Mouse (Mus musculus) cerebellum, adult 9-11 months (tissue): Measurements from ENCODE around the gene Lmtk3.

ENCODE experiments used
- DNase-seq: peaks from one replicate; pipeline ENCODE4 v3.0.0; 2022

The Lmtk3 gene

DNA sequence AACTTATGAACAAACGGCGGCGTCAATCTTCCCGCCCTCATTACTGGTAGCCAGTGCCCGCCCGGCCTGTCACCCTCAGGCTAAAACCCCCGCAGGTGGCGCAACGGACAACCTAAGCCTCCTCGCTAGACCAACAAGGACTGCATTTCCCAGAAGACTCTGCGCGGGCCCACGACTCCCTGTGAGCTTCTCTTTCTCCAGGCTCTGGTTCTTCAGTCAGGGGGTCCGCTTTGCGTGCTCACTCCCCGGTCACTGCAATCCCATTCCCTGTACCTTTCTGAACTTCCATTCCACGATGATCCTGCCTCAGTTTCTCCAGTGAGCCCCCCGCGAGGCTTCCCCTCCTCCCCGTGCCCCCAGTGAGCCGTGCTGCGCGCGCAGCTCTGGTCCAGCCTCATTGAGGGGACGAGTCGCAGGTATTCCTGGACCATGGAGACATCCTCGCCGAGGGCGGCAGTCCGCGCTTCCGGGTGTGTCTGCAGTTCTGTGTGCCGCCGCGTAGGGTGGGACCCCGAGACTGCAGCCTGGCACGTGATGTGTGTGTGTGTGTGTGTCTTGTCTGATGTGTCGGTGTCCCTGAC, at the start of gene Lmtk3:
Gene Lmtk3, plus strand, starts transcription at position 228 of the 581 bp plus-strand sequence.
- DNase-seq: peak; percentile 88

DNA sequence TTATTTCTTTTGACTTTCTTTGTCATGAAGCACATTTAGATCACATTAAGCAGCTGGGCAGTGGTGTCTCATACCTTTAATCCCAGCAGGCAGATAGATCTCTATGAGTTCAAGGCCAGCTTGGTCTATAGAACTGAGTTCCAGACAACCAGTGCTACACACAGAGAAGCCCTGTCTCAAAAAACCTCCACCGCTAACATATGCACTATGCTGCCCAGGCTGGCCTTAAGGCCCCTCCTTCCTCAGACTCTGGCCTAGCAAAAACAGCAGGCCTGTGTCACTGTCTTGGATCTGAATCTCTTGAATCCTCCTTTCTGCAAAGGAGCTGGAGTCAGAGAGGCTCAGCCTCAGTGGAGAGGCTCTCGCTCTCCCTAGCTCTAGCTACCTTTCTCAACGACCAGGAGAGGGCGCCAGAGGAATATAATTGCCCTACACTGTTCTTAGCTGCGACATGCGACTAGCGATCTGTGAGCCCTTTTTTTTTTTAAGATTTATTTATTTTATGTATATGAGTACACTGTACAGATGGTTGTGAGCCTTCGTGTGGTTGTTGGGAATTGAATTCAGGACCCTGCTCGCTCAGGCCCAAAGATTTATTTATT, 44.3 kb upstream of the Lmtk3 start:
- peak; percentile 81 for DNase-seq

DNA sequence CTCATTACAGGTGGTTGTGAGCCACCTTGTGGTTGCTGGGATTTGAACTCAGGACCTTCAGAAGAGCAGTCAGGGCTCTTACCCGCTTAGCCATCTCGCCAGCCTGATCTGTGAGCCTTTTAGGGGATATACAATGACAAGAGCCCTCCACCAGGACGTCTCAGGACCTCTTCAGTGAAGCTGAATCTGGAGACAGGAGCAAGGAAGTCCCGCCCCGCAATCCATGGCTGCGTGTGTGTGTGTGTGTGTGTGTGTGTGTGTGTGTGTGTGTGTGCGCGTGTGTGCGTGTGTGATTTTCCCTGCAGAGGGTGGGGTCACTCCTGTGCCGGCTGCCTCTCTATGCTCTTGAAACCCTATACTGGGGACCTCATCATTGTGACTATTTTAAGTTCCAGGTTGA, 43.7 kb upstream of the Lmtk3 start:
- DNase-seq: no peak

DNA sequence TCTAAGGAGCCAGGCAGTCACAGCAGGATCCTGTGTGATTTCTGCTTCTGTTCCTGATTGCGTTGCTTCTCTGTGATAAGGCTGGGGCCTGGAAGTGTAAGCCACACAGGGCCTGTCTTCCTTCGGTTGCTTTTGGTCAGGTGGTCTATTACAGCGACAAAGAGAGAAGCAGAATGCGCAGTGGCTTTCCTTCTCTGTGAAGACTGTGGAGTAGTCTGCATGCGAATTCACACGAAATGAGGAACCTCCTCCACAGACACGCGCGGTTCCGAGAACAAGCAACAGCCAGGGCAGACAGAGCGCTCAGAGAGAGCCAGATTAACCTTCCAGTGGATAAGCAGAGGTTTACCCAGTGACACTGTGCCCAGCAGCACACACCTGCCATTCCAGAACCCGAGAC, 42.2 kb upstream of the Lmtk3 start:
- DNase-seq: no peak

DNA sequence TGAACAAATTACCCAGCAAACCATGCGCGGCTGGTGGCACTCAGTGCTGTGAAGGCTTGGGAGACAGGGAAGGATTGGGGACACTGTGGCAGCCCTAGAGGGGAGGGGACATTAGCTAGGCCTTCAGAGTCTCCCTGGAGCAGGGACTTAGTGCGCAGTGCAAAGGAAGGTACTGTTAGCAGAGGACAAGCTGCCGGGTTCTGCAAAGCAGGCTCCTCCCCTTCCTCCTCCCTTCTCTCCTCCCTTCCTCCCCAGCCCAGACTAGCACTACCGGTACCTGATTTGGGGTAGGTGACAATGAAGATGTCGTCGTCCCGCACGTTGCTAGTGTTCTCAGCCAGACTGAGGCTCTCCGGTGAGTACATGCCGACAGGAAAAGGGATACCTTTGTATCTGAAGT, 41.8 kb upstream of the Lmtk3 start:
- no peak for DNase-seq

DNA sequence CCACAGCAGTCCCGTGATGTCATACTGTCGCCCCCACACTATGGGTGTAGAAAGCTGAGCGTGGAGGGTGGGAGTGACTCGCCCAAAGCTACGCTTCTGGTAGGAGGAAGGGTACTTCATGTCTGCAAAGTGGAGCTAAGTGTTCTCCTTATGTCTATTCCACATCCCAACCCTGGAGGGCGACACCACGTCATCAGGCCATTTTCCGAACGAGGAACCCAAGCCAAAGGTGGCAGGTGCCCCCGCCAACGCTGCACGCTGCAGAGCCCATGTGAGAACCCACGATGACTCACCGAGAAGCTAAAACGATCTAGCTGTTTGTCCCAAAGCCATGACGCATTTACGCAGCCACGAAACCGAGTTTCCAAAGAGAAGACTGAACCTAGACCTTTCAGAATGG, 41.2 kb upstream of the Lmtk3 start:
- DNase-seq: peak; percentile 40

DNA sequence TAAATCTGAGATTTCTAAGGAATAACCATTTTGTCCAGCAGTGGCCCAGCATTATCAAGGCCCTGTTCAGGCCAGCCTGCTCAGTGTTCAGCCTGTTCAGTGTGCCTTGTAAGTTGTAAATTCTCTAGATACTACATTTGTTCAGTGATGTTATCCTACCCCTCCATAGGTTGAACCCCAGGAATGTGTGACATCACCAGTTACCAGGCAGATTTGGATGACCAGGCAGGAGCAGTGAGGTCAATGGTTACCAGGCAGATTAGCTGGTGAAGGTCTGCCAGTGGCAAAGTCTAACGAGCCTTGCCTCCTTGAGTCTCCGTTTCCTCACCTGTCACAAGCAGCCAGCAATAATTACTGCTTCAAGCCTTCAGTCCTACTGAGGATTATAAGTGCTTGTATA, 39.2 kb upstream of the Lmtk3 start:
- peak; percentile 82 for DNase-seq

DNA sequence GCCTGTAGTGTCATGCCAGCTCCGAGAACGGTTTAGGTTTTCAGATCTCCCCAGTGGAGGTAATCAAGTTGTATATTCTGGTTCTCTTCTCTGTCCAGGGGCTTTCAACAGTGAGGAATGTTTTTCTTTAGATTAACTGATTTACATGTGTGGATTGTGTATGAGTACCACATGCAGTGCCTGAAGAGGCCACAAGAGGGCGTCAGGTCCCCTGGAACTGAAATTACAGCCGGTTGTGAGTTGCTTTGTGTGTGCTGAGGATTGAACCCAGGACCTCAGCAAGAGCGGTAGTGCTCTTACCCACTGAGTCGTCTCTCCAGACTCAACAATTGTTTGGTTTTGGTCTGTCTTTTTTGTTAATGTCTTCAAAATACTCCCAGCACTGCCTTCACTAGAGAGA, 37.0 kb upstream of the Lmtk3 start:
- no peak for DNase-seq

DNA sequence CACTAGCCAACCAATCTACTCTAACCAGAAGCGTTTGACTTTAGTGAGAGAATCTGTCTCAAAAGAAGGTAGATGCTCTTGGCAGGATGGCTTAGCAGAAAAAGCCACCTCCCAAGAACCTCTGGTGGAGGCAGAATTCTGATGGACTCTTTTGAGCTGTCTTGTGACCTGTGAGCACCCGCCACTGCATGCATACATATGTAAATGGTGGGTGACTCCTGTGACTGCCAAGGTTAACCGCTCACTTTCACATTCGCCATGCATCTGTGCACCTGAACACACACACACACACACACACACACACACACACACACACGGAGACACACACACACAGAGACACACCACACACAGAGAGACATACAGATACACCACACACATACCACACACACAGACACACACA, 36.1 kb upstream of the Lmtk3 start:
- no peak for DNase-seq

DNA sequence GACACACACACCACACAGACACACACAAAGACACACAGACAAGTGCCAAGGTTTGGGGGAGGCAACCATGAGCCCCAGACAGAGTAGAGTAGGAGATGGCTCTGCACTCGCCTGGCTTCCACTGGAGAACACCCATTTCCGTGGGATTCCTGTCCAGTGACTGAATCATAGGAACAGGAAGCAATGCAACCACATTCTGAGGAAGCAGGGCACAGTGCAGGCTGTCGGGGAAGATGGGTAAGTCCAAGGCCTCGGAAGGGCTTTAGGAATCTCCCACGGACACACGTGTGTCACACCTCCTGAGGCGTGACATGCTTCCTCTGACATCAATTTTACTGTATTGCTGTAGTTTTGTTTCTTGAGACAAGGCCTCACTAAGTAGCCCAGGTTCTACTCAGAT, 35.4 kb upstream of the Lmtk3 start:
- DNase-seq: no peak

DNA sequence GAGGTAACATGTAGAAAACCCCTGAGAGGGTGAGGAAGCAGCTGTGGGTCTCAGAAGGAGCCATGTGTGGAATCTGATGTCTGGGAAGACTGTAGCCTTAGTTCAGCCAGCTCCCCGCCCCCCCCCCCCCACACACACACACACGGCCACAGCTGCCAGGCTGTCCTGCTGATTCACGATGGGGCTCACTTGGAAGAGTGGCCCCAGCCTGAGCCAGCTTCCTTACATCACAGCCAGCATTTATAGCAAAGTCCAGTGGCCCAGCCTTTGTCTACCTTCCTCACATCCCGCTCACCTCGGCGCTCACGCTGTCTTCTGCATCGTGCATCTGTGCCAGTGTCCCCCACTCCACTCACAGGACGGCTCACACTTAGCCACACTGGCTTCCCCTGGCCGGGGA, 34.1 kb upstream of the Lmtk3 start:
- DNase-seq: no peak

DNA sequence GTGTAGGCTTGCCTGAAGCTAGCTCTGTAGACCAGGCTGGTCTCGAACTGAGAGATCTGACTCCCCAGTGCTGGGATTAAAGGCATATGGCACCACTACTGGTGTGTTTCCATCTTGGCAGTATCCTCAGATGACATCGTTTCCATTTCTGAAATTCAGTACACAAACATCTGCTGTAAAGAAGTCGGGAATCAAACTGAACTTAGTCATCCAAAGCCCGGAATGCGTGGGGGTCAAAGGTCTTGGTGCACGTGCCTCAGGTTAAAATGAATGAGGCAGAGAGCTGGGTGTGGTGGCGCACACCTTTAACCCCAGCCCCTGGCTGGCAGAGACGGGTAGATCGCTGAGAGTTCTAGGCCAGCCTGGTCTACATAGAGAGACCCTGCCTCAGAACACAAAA, 33.4 kb upstream of the Lmtk3 start:
- no peak for DNase-seq

DNA sequence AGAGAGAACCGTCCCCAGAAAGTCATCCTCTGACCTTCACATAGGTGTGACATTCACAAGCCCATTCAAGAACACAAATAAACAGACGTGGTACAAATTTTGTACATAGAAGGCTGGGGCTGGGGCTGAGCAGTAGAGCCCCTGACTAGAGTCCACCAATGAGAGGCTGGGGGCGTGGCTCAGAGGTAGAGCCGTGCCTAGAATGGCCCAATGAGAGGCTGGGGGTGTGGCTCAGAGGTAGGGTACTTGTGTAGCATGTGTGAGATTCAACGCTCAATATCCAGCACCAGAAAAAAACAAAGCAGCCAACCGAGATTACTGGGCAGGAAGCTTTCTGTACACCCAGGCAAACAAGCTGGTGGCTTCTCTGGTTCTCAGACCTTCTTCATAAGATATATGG, 27.8 kb upstream of the Lmtk3 start:
- DNase-seq: no peak

DNA sequence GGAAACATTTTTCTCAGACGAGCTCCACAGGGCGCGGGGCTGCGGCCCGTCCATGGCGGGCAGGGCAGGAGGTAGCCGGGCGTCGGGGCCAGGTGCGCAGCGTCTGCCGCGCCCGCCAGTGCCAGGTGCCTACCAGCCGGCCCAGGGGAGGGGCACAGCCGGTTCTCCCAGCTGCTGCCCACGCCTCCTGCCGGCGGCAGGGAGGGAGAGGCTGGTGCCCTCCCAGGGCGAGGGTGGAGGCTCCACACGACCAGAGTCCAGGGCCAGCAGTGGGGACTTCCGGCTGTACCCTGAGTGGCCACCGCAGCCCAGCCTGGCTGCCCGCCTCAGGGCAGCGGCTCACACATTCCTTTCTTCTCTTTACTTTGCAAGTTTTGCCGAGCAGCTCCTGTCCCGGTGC, 24.1 kb upstream of the Lmtk3 start:
- no peak for DNase-seq

DNA sequence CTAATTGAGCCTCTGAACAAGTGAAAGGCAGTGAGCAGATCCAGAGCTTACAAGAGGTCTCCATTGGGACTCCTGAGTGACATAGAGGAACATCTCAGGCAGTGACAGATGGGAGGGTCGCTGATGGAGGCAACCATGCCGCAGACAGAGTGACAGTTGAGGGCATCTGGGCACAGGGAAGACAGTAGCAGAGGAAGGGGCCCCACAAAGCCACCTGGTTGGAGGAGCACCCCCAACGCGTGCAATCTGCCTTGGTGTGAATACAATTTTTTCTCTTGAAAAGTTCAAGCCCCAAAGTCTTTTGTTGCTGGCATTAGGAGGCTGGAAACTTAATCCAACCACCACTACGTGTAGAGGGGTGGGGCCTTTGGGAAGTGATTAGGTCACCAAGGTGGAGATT, 23.4 kb upstream of the Lmtk3 start:
- DNase-seq: no peak

DNA sequence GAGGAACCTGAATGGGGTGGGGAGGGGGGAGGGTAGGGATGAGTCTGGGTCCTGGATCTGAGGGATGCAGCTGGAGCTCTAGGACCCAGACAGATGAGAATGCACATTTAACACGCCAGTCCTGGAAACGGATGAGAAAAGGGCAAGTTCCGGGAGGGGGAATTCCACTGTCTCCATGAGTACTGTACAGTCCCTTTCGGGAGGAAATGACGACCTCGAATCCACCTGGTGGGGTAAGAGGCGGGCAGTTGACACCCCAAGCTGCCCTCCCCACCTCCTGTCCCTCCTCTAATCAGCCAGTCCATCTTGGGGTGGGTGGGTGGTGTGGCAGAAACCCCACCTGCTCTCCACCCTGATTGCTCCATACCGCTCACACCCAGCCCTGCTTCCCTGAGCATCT, 17.5 kb upstream of the Lmtk3 start:
- no peak for DNase-seq

DNA sequence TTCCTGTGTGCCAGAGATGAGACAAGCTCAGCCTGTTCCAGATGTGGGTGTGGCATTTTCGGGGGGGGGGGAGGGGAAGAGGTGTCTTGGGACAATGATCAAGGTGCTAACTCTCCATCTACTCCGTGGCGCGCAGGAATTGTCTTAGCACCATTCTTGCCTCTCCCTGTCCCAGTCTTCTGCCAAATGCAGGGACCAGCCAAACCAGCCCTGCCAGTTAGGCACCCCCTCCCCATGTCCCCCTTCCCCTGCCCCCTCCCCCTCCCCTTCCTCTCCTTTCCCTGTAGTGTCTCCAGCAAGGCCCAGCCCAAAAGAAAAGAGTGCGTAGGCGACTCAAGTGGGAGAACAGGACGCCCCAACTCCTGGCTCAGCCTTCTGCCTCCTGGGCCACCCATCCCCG, 16.8 kb upstream of the Lmtk3 start:
- DNase-seq: no peak

DNA sequence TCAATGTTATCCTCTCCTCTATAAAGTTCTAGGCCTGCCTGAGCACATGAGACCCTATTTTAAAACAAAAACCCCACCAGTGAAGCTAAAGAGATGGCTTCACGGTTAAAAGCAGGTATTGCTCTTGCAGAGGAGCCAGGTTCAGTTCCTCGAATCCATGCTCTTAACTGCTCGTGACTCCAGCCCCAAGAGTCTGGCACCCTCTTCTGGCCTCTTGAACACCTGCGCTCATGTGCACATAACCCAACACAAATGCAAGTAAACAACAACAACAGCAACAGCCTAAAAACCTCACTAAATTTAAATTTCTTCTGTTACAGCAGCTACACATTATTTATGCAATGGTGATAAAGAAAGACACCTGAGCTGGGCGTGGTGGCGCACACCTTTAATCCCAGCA, 16.0 kb upstream of the Lmtk3 start:
- no peak for DNase-seq

DNA sequence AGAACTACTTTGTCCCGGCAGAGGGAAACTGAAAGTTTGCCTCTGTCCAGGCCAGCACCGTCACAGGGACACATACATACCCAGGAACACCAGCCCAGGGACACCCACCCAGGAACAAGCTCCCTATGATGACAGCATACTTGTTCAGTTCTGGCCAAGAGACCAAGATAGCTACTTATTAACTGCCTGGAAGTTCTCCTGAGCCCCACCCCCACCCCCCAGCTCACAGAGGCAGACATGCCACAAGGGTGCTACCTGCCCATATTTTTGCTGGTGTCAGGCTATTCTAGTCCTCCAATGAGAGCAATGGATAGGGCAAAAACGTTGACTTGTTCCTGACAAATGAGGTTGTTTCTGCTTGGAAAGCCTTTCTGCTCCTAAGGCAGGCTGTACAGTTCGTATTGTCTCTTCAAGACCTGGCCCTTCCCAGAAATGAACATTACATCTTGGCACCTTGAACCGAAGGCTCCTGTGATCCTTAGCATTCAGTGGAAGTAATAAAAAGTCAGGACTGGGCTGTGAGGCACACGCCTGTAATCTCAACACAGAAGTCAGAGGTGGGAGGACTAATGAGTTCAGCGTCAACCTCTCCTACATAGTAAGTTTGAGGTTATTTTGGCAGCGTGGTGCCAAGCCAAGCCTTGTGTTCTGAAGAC, 13.0 kb upstream of the Lmtk3 start:
- DNase-seq: no peak

DNA sequence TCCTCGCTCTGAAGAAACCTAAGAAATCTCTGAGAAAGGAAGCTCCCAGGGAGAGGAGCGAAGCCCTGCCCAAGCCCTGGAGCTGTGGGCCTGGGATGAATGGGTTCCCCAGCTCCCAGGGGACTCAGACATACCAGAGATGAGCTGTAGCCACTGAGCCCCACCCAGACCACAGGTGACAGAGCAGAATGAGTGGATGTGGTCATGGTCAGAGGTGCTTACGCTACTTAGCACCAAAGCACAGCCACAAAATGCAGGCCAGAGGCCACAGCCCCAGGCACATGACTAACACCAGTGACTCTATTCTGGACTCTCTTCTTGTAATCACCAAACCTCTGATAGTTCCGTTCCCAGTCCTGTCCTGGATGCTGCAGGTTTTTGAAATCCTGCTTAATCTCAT, 12.4 kb upstream of the Lmtk3 start:
- no peak for DNase-seq

DNA sequence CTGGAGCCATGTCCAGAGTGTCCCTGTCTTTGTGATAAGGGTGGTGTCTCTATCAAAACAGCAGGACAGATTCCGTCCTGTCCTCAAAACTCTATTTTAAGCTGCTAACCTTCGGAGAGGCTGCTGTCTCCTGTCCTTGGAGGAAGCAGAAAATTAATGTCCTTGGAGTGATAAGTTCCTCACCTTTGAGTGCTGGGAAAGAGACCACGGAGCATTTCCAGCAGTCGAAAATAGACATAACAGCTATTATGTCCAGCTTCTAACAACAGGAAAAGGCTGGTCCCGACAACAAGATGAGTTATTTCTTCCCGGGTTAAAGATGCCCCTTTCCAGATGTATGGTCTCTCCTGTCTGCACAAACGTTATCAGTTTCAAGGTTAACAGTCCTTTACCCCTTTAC, 8.3 kb upstream of the Lmtk3 start:
- no peak for DNase-seq

DNA sequence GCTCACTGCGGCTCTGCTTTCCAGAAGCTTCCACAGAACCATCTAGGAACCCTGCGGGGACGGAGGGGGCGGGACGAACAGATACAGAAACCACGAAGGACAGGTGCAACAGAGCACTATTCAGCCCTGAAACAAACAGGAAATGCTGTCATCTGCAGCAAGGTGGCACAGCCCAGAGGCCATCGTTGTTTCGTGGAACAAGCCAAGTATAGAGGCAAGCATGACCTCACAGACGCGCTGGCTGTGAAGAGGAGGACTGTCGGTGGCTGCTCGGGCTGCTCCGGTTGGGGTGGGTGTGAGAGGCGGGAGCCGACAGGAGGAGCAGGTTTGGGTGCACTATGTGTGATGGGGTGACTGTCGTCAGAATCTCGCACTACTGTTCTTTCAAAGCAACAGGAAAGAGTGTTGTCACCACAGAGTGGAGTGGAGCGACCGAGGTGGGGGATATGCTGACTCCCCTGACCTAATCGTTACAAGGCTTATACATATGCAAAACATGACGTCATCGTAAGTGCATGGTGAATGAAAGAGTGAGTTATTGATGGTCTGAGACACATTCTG, 4.4 kb upstream of the Lmtk3 start:
- no peak for DNase-seq

DNA sequence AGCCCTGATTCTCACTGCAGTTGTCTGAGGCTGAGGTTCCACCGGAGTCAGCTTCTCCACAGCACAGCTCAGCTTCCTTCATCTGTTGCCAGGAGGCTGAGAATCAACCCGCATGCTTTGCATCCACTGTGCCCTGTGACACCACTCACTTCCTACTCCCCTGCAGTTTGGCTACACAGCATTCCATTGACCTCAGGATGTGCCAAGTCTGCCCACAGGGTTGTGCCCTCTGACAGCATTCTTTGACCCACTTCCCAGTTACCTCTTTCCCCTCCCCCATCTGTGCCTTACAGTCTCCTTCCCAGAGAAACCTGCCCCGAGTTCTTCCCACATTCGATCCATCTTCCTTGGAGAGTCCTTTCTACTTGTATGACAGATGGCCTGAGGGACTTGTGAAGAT, 1.3 kb upstream of the Lmtk3 start:
- DNase-seq: no peak

DNA sequence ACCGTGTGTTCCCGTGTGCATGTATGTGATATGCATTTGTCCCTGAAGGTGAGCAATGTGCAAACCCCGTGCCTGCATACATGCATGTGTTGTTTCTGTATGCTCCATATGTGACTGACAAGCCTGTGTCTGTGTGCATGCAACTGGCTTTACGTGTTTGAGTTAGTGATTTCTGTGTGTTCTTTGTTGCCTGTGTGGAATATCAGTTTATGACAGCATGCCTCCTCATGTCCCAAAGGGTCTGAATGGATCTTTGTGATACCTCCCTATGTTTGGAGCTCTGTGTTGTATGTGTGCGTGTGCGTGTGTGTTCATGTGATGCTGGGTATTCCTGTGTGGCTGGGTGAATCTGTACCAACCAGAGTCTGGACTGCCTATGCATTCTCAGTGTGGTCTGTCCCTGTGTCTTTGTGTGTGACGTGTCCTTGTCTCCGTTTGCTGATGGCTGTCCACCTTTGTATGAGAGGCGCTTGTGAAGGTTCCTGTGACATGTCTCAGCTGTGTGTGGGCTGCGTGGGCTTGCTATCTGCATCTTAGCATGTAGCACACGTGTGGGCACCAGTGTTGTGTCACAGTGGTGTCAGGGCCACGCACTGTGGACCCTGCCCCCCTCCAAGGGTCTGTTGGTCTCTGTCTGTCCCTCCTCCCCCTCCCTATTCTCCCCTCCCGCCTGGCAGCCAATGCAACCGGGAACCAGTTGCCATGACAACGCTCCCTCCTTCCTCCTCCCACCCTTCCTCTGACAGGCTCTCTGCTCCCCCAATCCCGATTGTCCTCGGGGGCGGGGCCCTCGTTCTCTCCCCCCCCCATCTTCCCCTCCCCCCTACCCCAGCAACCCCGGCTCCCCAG, 1.2 kb downstream of the Lmtk3 start, which contains the start of gene Sult2b1:
Gene Sult2b1, minus strand, starts transcription at position 146 of the 849 bp plus-strand sequence.
- peak; percentile 95 for DNase-seq
